Mouse (Mus musculus): Measurements from ENCODE around the gene Kcnd2. TPM values are rescaled to one million over a fixed set of nuclear protein-coding genes. Genes with fewer than 3 reads are reported as not detected.

The Kcnd2 gene
- total and polyA plus RNA-seq, 2 experiments from 2014 or later, result 44.6 to 95.2 TPM

- Histone ChIP-seq H3K4me3 (ENCODE audit: low read depth, low read length) (no peak overlapping the region), H3K4me2 (ENCODE audit: low read depth, low read length, poor library complexity, severe bottlenecking) (no peak overlapping the region), H3K9me3 (ENCODE audit: low read length) (no peaks in the 10 kb centered on the region), H3K9ac (replicated peaks; ENCODE audit: low read length, poor library complexity, severe bottlenecking) (no peak overlapping the region), H3K4me1 (ENCODE audit: insufficient read depth, low read length) (no peaks in the 10 kb centered on the region), H3K27me3 (ENCODE audit: insufficient read depth, low read length) (no peaks in the 10 kb centered on the region), H3K36me3 (ENCODE audit: insufficient read depth, low read length) (no peaks in the 10 kb centered on the region), H3K27ac (ENCODE audit: low read depth, low read length) (no peak overlapping the region)
- no peak for ATAC-seq (ENCODE audit: low FRiP score)
- no peak for TF ChIP-seq CTCF (IDR thresholded peaks at IDR 0.05)
- DNase-seq (ENCODE audit: low spot score), result peak; percentile 28
- WGBS, result 39% methylated on average over 1 of the region's 1 CpGs
Measured at GRCm38 (mm10) chr6:21719121-21719520, 503.8 kb downstream of the Kcnd2 start.

- no peaks in the 10 kb centered on the region for H3K4me1 ChIP-seq (ENCODE audit: insufficient read depth, low read length)
- H3K27me3 ChIP-seq (ENCODE audit: insufficient read depth, low read length), result no peaks in the 10 kb centered on the region
- no peak overlapping the region for H3K27ac ChIP-seq (ENCODE audit: low read depth, low read length)
- H3K9me3 ChIP-seq (ENCODE audit: low read length), result no peaks in the 10 kb centered on the region
- H3K9ac ChIP-seq (replicated peaks; ENCODE audit: low read length, poor library complexity, severe bottlenecking), result no peak overlapping the region
- 90% methylated on average over 10 of the region's 10 CpGs for WGBS
- ATAC-seq (ENCODE audit: low FRiP score) (no peak), DNase-seq (ENCODE audit: low spot score) (no peak)
- no peak overlapping the region for H3K4me3 ChIP-seq (ENCODE audit: low read depth, low read length)
- H3K4me2 ChIP-seq (ENCODE audit: low read depth, low read length, poor library complexity, severe bottlenecking), result no peak overlapping the region
- H3K36me3 ChIP-seq (ENCODE audit: insufficient read depth, low read length), result peaks cover 5% of the 10 kb centered on the region; the same call in 1 of the 2 replicates
- no peak for TF ChIP-seq CTCF (IDR thresholded peaks at IDR 0.05)
Measured at GRCm38 (mm10) chr6:21722238-21722637, 506.9 kb downstream of the Kcnd2 start.

- Histone ChIP-seq H3K4me1 (ENCODE audit: insufficient read depth, low read length) (no peaks in the 10 kb centered on the region), H3K27ac (ENCODE audit: low read depth, low read length) (no peak overlapping the region), H3K4me2 (ENCODE audit: low read depth, low read length, poor library complexity, severe bottlenecking) (no peak overlapping the region), H3K27me3 (ENCODE audit: insufficient read depth, low read length) (no peaks in the 10 kb centered on the region), H3K9ac (replicated peaks; ENCODE audit: low read length, poor library complexity, severe bottlenecking) (no peak overlapping the region), H3K9me3 (ENCODE audit: low read length) (no peaks in the 10 kb centered on the region), H3K36me3 (ENCODE audit: insufficient read depth, low read length) (no peaks in the 10 kb centered on the region), H3K4me3 (ENCODE audit: low read depth, low read length) (no peak overlapping the region)
- no peak for ATAC-seq (ENCODE audit: low FRiP score)
- DNase-seq (ENCODE audit: low spot score), result no peak
- no peak for TF ChIP-seq CTCF (IDR thresholded peaks at IDR 0.05)
- WGBS, result 57% methylated on average over 2 of the region's 2 CpGs
Measured at GRCm38 (mm10) chr6:21740606-21741005, 525.3 kb downstream of the Kcnd2 start.

GRCm38 (mm10) chr6:21744615-21745266, 529.4 kb downstream of the Kcnd2 start:
- H3K4me3 ChIP-seq (ENCODE audit: low read depth, low read length), result no peak overlapping the region
- no peaks in the 10 kb centered on the region for H3K4me1 ChIP-seq (ENCODE audit: insufficient read depth, low read length)
- no peak overlapping the region for H3K4me2 ChIP-seq (ENCODE audit: low read depth, low read length, poor library complexity, severe bottlenecking)
- H3K36me3 ChIP-seq (ENCODE audit: insufficient read depth, low read length), result no peaks in the 10 kb centered on the region
- H3K27ac ChIP-seq (ENCODE audit: low read depth, low read length), result no peak overlapping the region
- ATAC-seq (ENCODE audit: low FRiP score) (no peak), DNase-seq (ENCODE audit: low spot score) (no peak)
- no peak overlapping the region for H3K9ac ChIP-seq (replicated peaks; ENCODE audit: low read length, poor library complexity, severe bottlenecking)
- 74% methylated on average over 3 of the region's 3 CpGs for WGBS
- H3K9me3 ChIP-seq (ENCODE audit: low read length), result no peaks in the 10 kb centered on the region
- no peaks in the 10 kb centered on the region for H3K27me3 ChIP-seq (ENCODE audit: insufficient read depth, low read length)
- TF ChIP-seq CTCF (IDR thresholded peaks at IDR 0.05), result no peak

- H3K9me3 ChIP-seq (ENCODE audit: low read length), result no peaks in the 10 kb centered on the region
- 57% methylated on average over 1 of the region's 1 CpGs for WGBS
- no peak for ATAC-seq (ENCODE audit: low FRiP score)
Measured at GRCm38 (mm10) chr6:21747536-21747935, 532.2 kb downstream of the Kcnd2 start.

GRCm38 (mm10) chr6:21767787-21768221, 552.5 kb downstream of the Kcnd2 start:
- no peak overlapping the region for H3K27ac ChIP-seq (ENCODE audit: low read depth, low read length)
- H3K4me3 ChIP-seq (ENCODE audit: low read depth, low read length), result no peak overlapping the region
- WGBS, result 59% methylated on average over 12 of the region's 12 CpGs
- H3K36me3 ChIP-seq (ENCODE audit: insufficient read depth, low read length), result no peaks in the 10 kb centered on the region
- H3K4me1 ChIP-seq (ENCODE audit: insufficient read depth, low read length), result no peaks in the 10 kb centered on the region
- peak; percentile 54 for DNase-seq (ENCODE audit: low spot score)
- H3K27me3 ChIP-seq (ENCODE audit: insufficient read depth, low read length), result no peaks in the 10 kb centered on the region
- H3K4me2 ChIP-seq (ENCODE audit: low read depth, low read length, poor library complexity, severe bottlenecking), result peak overlapping the region; percentile 15; the same call in 1 of the 2 replicates
- no peak for TF ChIP-seq CTCF (IDR thresholded peaks at IDR 0.05)
- ATAC-seq (ENCODE audit: low FRiP score), result no peak
- H3K9ac ChIP-seq (replicated peaks; ENCODE audit: low read length, poor library complexity, severe bottlenecking), result no peak overlapping the region
- H3K9me3 ChIP-seq (ENCODE audit: low read length), result no peaks in the 10 kb centered on the region

More at GRCm38 (mm10) chr6:21747536-21747935, 532.2 kb downstream of the Kcnd2 start:
- H3K27me3 ChIP-seq (ENCODE audit: insufficient read depth, low read length), result no peaks in the 10 kb centered on the region
- no peak overlapping the region for H3K9ac ChIP-seq (replicated peaks; ENCODE audit: low read length, poor library complexity, severe bottlenecking)
- TF ChIP-seq CTCF (IDR thresholded peaks at IDR 0.05), result no peak
- no peaks in the 10 kb centered on the region for H3K4me1 ChIP-seq (ENCODE audit: insufficient read depth, low read length)
- H3K4me3 ChIP-seq (ENCODE audit: low read depth, low read length), result no peak overlapping the region
- no peak overlapping the region for H3K27ac ChIP-seq (ENCODE audit: low read depth, low read length)
- H3K36me3 ChIP-seq (ENCODE audit: insufficient read depth, low read length), result no peaks in the 10 kb centered on the region
- H3K4me2 ChIP-seq (ENCODE audit: low read depth, low read length, poor library complexity, severe bottlenecking), result no peak overlapping the region
- DNase-seq (ENCODE audit: low spot score), result no peak

Data from midbrain, postnatal 0 days (tissue).